ENCODE assay signal across 12 mouse cellular contexts in genomic region chr15:101160591-101160990, GRCm38 (mm10). TPM values are rescaled to one million over a fixed set of nuclear protein-coding genes. Genes with fewer than 3 reads are reported as not detected.
DNase-seq lines count a peak whose midpoint lies in the region; ATAC-seq lines count a peak whose summit lies in the region.
"Had no signal": no experiment of that assay in that cellular context is flagged by ENCODE, and none has a peak within 500 bp of the region (broad histone marks: within the 10 kb centered on the region; RNA-seq: fewer than 3 reads in every experiment).

No protein-coding gene starts in this region.

- H3K4me3 ChIP-seq in hindbrain, embryonic 12.5 days = no peak overlapping the region
- H3K4me3 ChIP-seq in midbrain, embryonic 13.5 days (replicated peaks) = no peak overlapping the region
- H3K4me3 ChIP-seq in intestine, embryonic 16.5 days (ENCODE audit: low read length) = no peak overlapping the region

- H3K4me2 ChIP-seq in hindbrain, embryonic 12.5 days (replicated peaks) = peak overlapping the region; percentile 39
- H3K4me2 ChIP-seq in midbrain, embryonic 13.5 days (replicated peaks) = peak overlapping the region; percentile 27
- no peak overlapping the region for H3K4me2 ChIP-seq in intestine, embryonic 16.5 days (ENCODE audit: low read depth, low read length)

- ATAC-seq in hindbrain, embryonic 12.5 days (ENCODE audit: low FRiP score) = peak; percentile 76
- ATAC-seq in midbrain, embryonic 13.5 days = peak; percentile 83
- no peak for ATAC-seq in intestine, embryonic 16.5 days
- ATAC-seq in megakaryocyte, adult 5-6 weeks (ENCODE audit: poor library complexity, severe bottlenecking) = no peak

- peak overlapping the region; percentile 71 for H3K27ac ChIP-seq in hindbrain, embryonic 12.5 days
- H3K27ac ChIP-seq in midbrain, embryonic 13.5 days = peak overlapping the region; percentile 80
- no peak overlapping the region for H3K27ac ChIP-seq in intestine, embryonic 16.5 days (ENCODE audit: low read length)

- peaks cover 10% of the 10 kb centered on the region; the same call in 1 of the 2 replicates for H3K9me3 ChIP-seq in hindbrain, embryonic 12.5 days (replicated peaks)
- 0 out of 2 replicates have a peak, but pooled peaks cover 10% of the 10 kb centered on the region for H3K9me3 ChIP-seq in midbrain, embryonic 13.5 days
- H3K9me3 ChIP-seq in intestine, embryonic 16.5 days (ENCODE audit: control insufficient read depth, low read length) = no peaks in the 10 kb centered on the region

- DNase-seq in right cerebral cortex, adult 18-20 months = peak; percentile 45
- DNase-seq in right cerebral cortex, postnatal 36 days (ENCODE audit: low spot score in 2 of 2) = no peak
- DNase-seq in kidney, postnatal 36 days = no peak
- DNase-seq in testis, postnatal 14 days (ENCODE audit: low spot score) = no peak

- 0 out of 2 replicates have a peak overlapping the region, but pooled peaks have one; percentile 23 for H3K9ac ChIP-seq in hindbrain, embryonic 12.5 days
- no peak overlapping the region for H3K9ac ChIP-seq in midbrain, embryonic 13.5 days (replicated peaks)
- H3K9ac ChIP-seq in intestine, embryonic 16.5 days (ENCODE audit: low read depth, low read length) = no peak overlapping the region

- H3K27me3 ChIP-seq in hindbrain, embryonic 12.5 days = 0 out of 2 replicates have a peak, but pooled peaks cover 3% of the 10 kb centered on the region
- no peaks in the 10 kb centered on the region for H3K27me3 ChIP-seq in midbrain, embryonic 13.5 days
- no peaks in the 10 kb centered on the region for H3K27me3 ChIP-seq in intestine, embryonic 16.5 days (replicated peaks; ENCODE audit: control insufficient read depth, insufficient read depth, low read length)

- 20% methylated on average over 7 of the region's 7 CpGs for WGBS in hindbrain, embryonic 12.5 days
- WGBS in midbrain, embryonic 13.5 days = 17% methylated on average over 7 of the region's 7 CpGs
- 31% methylated on average over 7 of the region's 7 CpGs for WGBS in intestine, embryonic 16.5 days

- no peaks in the 10 kb centered on the region for H3K36me3 ChIP-seq in hindbrain, embryonic 12.5 days
- H3K36me3 ChIP-seq in midbrain, embryonic 13.5 days = no peaks in the 10 kb centered on the region
- no peaks in the 10 kb centered on the region for H3K36me3 ChIP-seq in intestine, embryonic 16.5 days (ENCODE audit: control insufficient read depth, insufficient read depth, low read length)
- H3K36me3 ChIP-seq: G1E had no signal

- H3K4me1 ChIP-seq in hindbrain, embryonic 12.5 days = peaks cover 38% of the 10 kb centered on the region
- H3K4me1 ChIP-seq in midbrain, embryonic 13.5 days (replicated peaks) = peaks cover 47% of the 10 kb centered on the region
- peaks cover 47% of the 10 kb centered on the region for H3K4me1 ChIP-seq in intestine, embryonic 16.5 days (ENCODE audit: control insufficient read depth, insufficient read depth, low read length)

RNA-seq across cellular contexts. Expression of gene Acvr1b, which starts 13.3 kb away (rescaled TPM):
- polyA plus RNA-seq in hindbrain, embryonic 12.5 days (2016; fragmentation: Nextera tagmentation; extraction: Ambion mirVana) = 12.2 and 15.5 TPM in 2 replicates
- 18.2 and 19.2 TPM in 2 replicates for polyA plus RNA-seq in midbrain, embryonic 13.5 days (2015; fragmentation: Nextera tagmentation; extraction: Ambion mirVana)
- 10.4 and 11.0 TPM in 2 replicates for polyA plus RNA-seq in intestine, embryonic 16.5 days (2015; fragmentation: Nextera tagmentation; extraction: Ambion mirVana)
- 7.4 and 7.7 TPM in 2 replicates for total RNA-seq in megakaryocyte, adult 5-6 weeks (2015)
- 15.2 and 17.1 TPM in 2 replicates for total RNA-seq in megakaryocyte, adult 5-6 weeks (2017)
- polyA plus RNA-seq: G1E had no signal

RNA-seq across cellular contexts. Expression of gene Acvrl1, which starts 32.3 kb away (rescaled TPM):
- polyA plus RNA-seq in hindbrain, embryonic 12.5 days (2016; fragmentation: Nextera tagmentation; extraction: Ambion mirVana) = 11.6 TPM in 2 replicates
- polyA plus RNA-seq in midbrain, embryonic 13.5 days (2015; fragmentation: Nextera tagmentation; extraction: Ambion mirVana) = 5.3 and 5.5 TPM in 2 replicates
- polyA plus RNA-seq in intestine, embryonic 16.5 days (2015; fragmentation: Nextera tagmentation; extraction: Ambion mirVana) = 31.2 and 31.9 TPM in 2 replicates
- total RNA-seq in megakaryocyte, adult 5-6 weeks (2015) = 6.9 and 8.2 TPM in 2 replicates
- total RNA-seq in megakaryocyte, adult 5-6 weeks (2017) = 27.6 and 34.9 TPM in 2 replicates

RNA-seq across cellular contexts. Expression of gene Ankrd33, which starts 45.0 kb away (rescaled TPM):
- not detected in 2 replicates for polyA plus RNA-seq in hindbrain, embryonic 12.5 days (2016; fragmentation: Nextera tagmentation; extraction: Ambion mirVana)
- polyA plus RNA-seq in midbrain, embryonic 13.5 days (2015; fragmentation: Nextera tagmentation; extraction: Ambion mirVana) = not detected in 2 replicates
- polyA plus RNA-seq in intestine, embryonic 16.5 days (2015; fragmentation: Nextera tagmentation; extraction: Ambion mirVana) = not detected in 2 replicates
- total RNA-seq in megakaryocyte, adult 5-6 weeks (2015) = not detected in 2 replicates
- total RNA-seq in megakaryocyte, adult 5-6 weeks (2017) = not detected in 2 replicates
- total RNA-seq: G1E; gastrocnemius, postnatal 4 days; layer of hippocampus, adult 18-20 months had no signal
- polyA plus RNA-seq: G1E; urinary bladder, adult 2 months had no signal

Comparison
In these comparisons a context has a peak if more than half of its experiments do, and no peak if none do; other contexts are left out.
1. ATAC-seq: peak in hindbrain, embryonic 12.5 days (single experiment) and midbrain, embryonic 13.5 days (single experiment); none in intestine, embryonic 16.5 days (single experiment) and megakaryocyte, adult 5-6 weeks (single experiment).